In genomic region chr5:65534496-65534895, GRCm38 (mm10) we compare ENCODE assay signal across 26 mouse cellular contexts. TPM values are rescaled to one million over a fixed set of nuclear protein-coding genes. Genes with fewer than 3 reads are reported as not detected.
DNase-seq lines count a peak whose midpoint lies in the region; ATAC-seq and TF ChIP-seq lines count a peak whose summit lies in the region.
"Had no signal": no experiment of that assay in that cellular context is flagged by ENCODE, and none has a peak within 500 bp of the region (broad histone marks: within the 10 kb centered on the region; RNA-seq: fewer than 3 reads in every experiment).

No protein-coding gene starts in this region.

- no peaks in the 10 kb centered on the region for H3K27me3 ChIP-seq in kidney, embryonic 16.5 days (ENCODE audit: insufficient read depth, low read length)
- no peaks in the 10 kb centered on the region for H3K27me3 ChIP-seq in lung, embryonic 14.5 days (ENCODE audit: insufficient read depth, low read length)
- H3K27me3 ChIP-seq: embryonic facial prominence, embryonic 13.5 days; forebrain, embryonic 12.5 days; hindbrain, embryonic 12.5 days had no signal

- no peak for TF ChIP-seq CTCF in lung, embryonic 14.5 days (IDR thresholded peaks at IDR 0.05; ENCODE audit: low read depth)

- WGBS in kidney, embryonic 16.5 days: 72% methylated on average over 4 of the region's 4 CpGs
- 62% methylated on average over 4 of the region's 4 CpGs for WGBS in lung, embryonic 14.5 days

- DNase-seq in kidney, adult 11 months: peak; percentile 12
- DNase-seq in lung, embryonic 14.5 days: no peak
- DNase-seq in lung, postnatal 4 days: no peak
- peak; percentile 82 for DNase-seq in R1 (ENCODE audit: low read depth, low spot score)
- no peak for DNase-seq in testis, postnatal 14 days (ENCODE audit: low spot score)
- DNase-seq: adrenal gland, postnatal 14 days; cerebellum, adult 11-12 months; cerebellum, adult 9-11 months; cerebellum, postnatal 36 days; gastrocnemius, postnatal 25 days; heart, postnatal 10 days; heart, postnatal 4 days had no signal

- ATAC-seq in kidney, embryonic 16.5 days (ENCODE audit: low FRiP score, low TSS enrichment): no peak
- ATAC-seq in lung, embryonic 14.5 days (ENCODE audit: insufficient read depth): no peak
- ATAC-seq in megakaryocyte-erythroid progenitor cell, adult 5-6 weeks (replicated peaks; ENCODE audit: low FRiP score, low TSS enrichment, poor library complexity, severe bottlenecking): no peak
- ATAC-seq: activated CD4-positive, CD25-positive, alpha-beta regulatory T cell, adult 4 months; forebrain, embryonic 16.5 days; hindbrain, embryonic 16.5 days had no signal

- no peaks in the 10 kb centered on the region for H3K36me3 ChIP-seq in kidney, embryonic 16.5 days (ENCODE audit: insufficient read depth, low read length)
- no peaks in the 10 kb centered on the region for H3K36me3 ChIP-seq in lung, embryonic 14.5 days (ENCODE audit: insufficient read depth)
- H3K36me3 ChIP-seq: embryonic facial prominence, embryonic 13.5 days; forebrain, embryonic 12.5 days; hindbrain, embryonic 12.5 days had no signal

- H3K9ac ChIP-seq in kidney, embryonic 16.5 days (replicated peaks; ENCODE audit: low read length): no peak overlapping the region
- no peak overlapping the region for H3K9ac ChIP-seq in lung, embryonic 14.5 days
- H3K9ac ChIP-seq: embryonic facial prominence, embryonic 13.5 days; forebrain, embryonic 12.5 days; hindbrain, embryonic 12.5 days had no signal

- H3K4me2 ChIP-seq in kidney, embryonic 16.5 days (replicated peaks; ENCODE audit: low read depth, low read length): no peak overlapping the region
- H3K4me2 ChIP-seq in lung, embryonic 14.5 days: no peak overlapping the region
- H3K4me2 ChIP-seq: embryonic facial prominence, embryonic 13.5 days; forebrain, embryonic 12.5 days; hindbrain, embryonic 12.5 days had no signal

- no peaks in the 10 kb centered on the region for H3K9me3 ChIP-seq in kidney, embryonic 16.5 days (ENCODE audit: low read length)
- H3K9me3 ChIP-seq in lung, embryonic 14.5 days (ENCODE audit: low read depth, low read length): no peaks in the 10 kb centered on the region
- H3K9me3 ChIP-seq: embryonic facial prominence, embryonic 13.5 days; forebrain, embryonic 12.5 days; G1E; hindbrain, embryonic 12.5 days had no signal

- H3K4me3 ChIP-seq in kidney, embryonic 16.5 days (ENCODE audit: low read length): no peak overlapping the region
- H3K4me3 ChIP-seq in lung, embryonic 14.5 days (ENCODE audit: low read depth, low read length): no peak overlapping the region
- H3K4me3 ChIP-seq: embryonic facial prominence, embryonic 13.5 days; forebrain, embryonic 12.5 days; hindbrain, embryonic 12.5 days had no signal

- H3K4me1 ChIP-seq in kidney, embryonic 16.5 days (ENCODE audit: insufficient read depth, low read length): peaks cover 19% of the 10 kb centered on the region
- H3K4me1 ChIP-seq in lung, embryonic 14.5 days (ENCODE audit: insufficient read depth): 0 out of 2 replicates have a peak, but pooled peaks cover 6% of the 10 kb centered on the region

- H3K27ac ChIP-seq in kidney, embryonic 16.5 days (ENCODE audit: low read length): no peak overlapping the region
- H3K27ac ChIP-seq in lung, embryonic 14.5 days (ENCODE audit: low read depth): 0 out of 2 replicates have a peak overlapping the region, but pooled peaks have one; percentile 30
- H3K27ac ChIP-seq: embryonic facial prominence, embryonic 13.5 days; forebrain, embryonic 12.5 days; hindbrain, embryonic 12.5 days had no signal

RNA-seq across cellular contexts. Expression of gene Smim14, which starts 2.5 kb away (rescaled TPM):
- 101 and 106 TPM in 2 replicates for polyA plus RNA-seq in kidney, embryonic 16.5 days (2015; fragmentation: Nextera tagmentation; extraction: Ambion mirVana)
- 83.0 and 91.2 TPM in 2 replicates for polyA plus RNA-seq in lung, embryonic 14.5 days (2014; fragmentation: Nextera tagmentation; extraction: Ambion mirVana)
- 23.2 and 24.9 TPM in 2 replicates for total RNA-seq in megakaryocyte-erythroid progenitor cell, adult 5-6 weeks (2014; fragmentation: Nextera tagmentation)
- total RNA-seq in megakaryocyte-erythroid progenitor cell, adult 5-6 weeks (2017): 26.1 and 26.9 TPM in 2 replicates

RNA-seq across cellular contexts. Expression of gene Ube2k, which starts 2.5 kb away (rescaled TPM):
- polyA plus RNA-seq in kidney, embryonic 16.5 days (2015; fragmentation: Nextera tagmentation; extraction: Ambion mirVana): 158 and 173 TPM in 2 replicates
- polyA plus RNA-seq in lung, embryonic 14.5 days (2014; fragmentation: Nextera tagmentation; extraction: Ambion mirVana): 132 TPM in 2 replicates
- total RNA-seq in megakaryocyte-erythroid progenitor cell, adult 5-6 weeks (2014; fragmentation: Nextera tagmentation): 109 and 117 TPM in 2 replicates
- 53.3 and 60.8 TPM in 2 replicates for total RNA-seq in megakaryocyte-erythroid progenitor cell, adult 5-6 weeks (2017)

RNA-seq across cellular contexts. Expression of gene Gm43552, which starts 41.9 kb away (rescaled TPM):
- not detected in 2 replicates for polyA plus RNA-seq in kidney, embryonic 16.5 days (2015; fragmentation: Nextera tagmentation; extraction: Ambion mirVana)
- not detected in 2 replicates for polyA plus RNA-seq in lung, embryonic 14.5 days (2014; fragmentation: Nextera tagmentation; extraction: Ambion mirVana)
- not detected in 2 replicates for total RNA-seq in megakaryocyte-erythroid progenitor cell, adult 5-6 weeks (2014; fragmentation: Nextera tagmentation)
- not detected in 2 replicates for total RNA-seq in megakaryocyte-erythroid progenitor cell, adult 5-6 weeks (2017)
- total RNA-seq: adrenal gland, postnatal 14 days; G1E; gastrocnemius, adult 18-20 months; granulocyte monocyte progenitor cell, adult 5-6 weeks; heart, postnatal 10 days had no signal
- polyA plus RNA-seq: activated CD4-positive, CD25-positive, alpha-beta regulatory T cell, adult 4 months; C2C12; embryonic facial prominence, embryonic 13.5 days; forebrain, embryonic 12.5 days; forebrain, embryonic 16.5 days; frontal cortex, adult 2 months; heart, embryonic 14.5 days; hindbrain, embryonic 12.5 days; hindbrain, embryonic 16.5 days had no signal

Comparison
In these comparisons a context has a peak if more than half of its experiments do, and no peak if none do; other contexts are left out.
1. DNase-seq: peak in kidney, adult 11 months (single experiment) and R1 (single experiment); none in lung, embryonic 14.5 days (single experiment), lung, postnatal 4 days (0 of 2) and testis, postnatal 14 days (single experiment).